Mouse (Mus musculus) monocyte, adult 59 days (primary cell): ENCODE data around the gene Zfp936. TPM values are rescaled to one million over a fixed set of nuclear protein-coding genes. Genes with fewer than 3 reads are reported as not detected.

Source experiments
- total RNA-seq, 2 experiments: library from RNA; stranded (reverse); gene quantifications; one replicate each; pipeline ENCODE4 v1.2.4; 2023

The Zfp936 gene
- total RNA-seq, result not detected

DNA sequence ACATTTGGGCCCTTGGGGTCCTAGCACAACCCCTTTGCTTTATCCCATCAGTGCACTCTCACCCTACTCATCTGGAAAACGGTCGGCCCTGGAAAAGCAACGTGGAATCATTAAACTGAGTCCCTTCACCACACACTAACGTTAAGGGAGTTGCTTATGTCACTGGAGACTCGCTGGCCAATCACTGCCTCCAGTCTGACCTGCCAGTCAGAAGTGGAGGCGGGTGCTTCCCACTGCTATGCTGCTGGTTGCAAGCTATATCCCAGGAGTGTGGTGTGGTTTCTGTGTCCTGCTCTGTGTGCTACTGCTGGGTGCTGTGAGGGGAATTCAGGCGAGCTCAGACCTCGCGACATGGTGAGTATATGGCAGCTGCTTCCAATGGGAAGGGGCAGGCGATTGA, at the start of gene Zfp936:
TSS of gene Zfp936 (plus strand) at position 301 of the 400 bp plus-strand sequence.

Other genes starting within 250 kb of the Zfp936 start
- gene Gm2381, start 247.0 kb upstream of the Zfp936 start, total RNA-seq, result under 1 TPM in 1 of 2 experiments, not detected in 1; 0.10 TPM
- gene Vmn2r63, start 180.4 kb upstream of the Zfp936 start, total RNA-seq, result not detected
- gene Gm9268, start 95.5 kb upstream of the Zfp936 start, total RNA-seq, result not detected
- gene Zfp715, start 199.1 kb downstream of the Zfp936 start, total RNA-seq, result 10 to 100 TPM; 19.0 to 21.5 TPM
- under 1 TPM in 1 of 2 experiments, not detected in 1; 0.55 TPM for gene Siglecf, start 237.1 kb downstream of the Zfp936 start, total RNA-seq